Mouse (Mus musculus) midbrain, embryonic 11.5 days (tissue): Measurements from ENCODE around the gene Uck2. TPM values are rescaled to one million over a fixed set of nuclear protein-coding genes. Genes with fewer than 3 reads are reported as not detected.

ENCODE experiments used
- ATAC-seq: fragments of 200-750 bp; cut with Nextera tagmentation; 2 replicates; pipeline ENCODE4 v1.8.0; 2017; ENCODE audit warnings: moderate TSS enrichment, moderate library complexity; ENCODE audit not compliant: low FRiP score
- DNase-seq: peaks from one replicate; pipeline ENCODE4 v3.0.0; 2015; ENCODE audit warnings: low spot score; ENCODE audit errors: missing footprints
- H3K27ac ChIP-seq: fragments of 300-500 bp; sonication (generic); 2 replicates; pipeline ENCODE4 v1.5.1; 2014; ENCODE audit warnings: low read depth, low read length
- H3K27me3 ChIP-seq: fragments of 300-500 bp; sonication (generic); 2 replicates; pipeline ENCODE4 v1.6.1; 2014; ENCODE audit warnings: mild to moderate bottlenecking, low read length, moderate library complexity, mixed read lengths; ENCODE audit not compliant: control insufficient read depth, insufficient read depth
- H3K36me3 ChIP-seq: fragments of 300-500 bp; sonication (generic); 2 replicates; pipeline ENCODE4 v1.6.1; 2014; ENCODE audit warnings: mild to moderate bottlenecking, low read length, moderate library complexity, mixed read lengths; ENCODE audit not compliant: control insufficient read depth, insufficient read depth
- H3K4me1 ChIP-seq: fragments of 300-500 bp; sonication (generic); 2 replicates; pipeline ENCODE4 v1.6.1; 2014; ENCODE audit warnings: low read length; ENCODE audit not compliant: control insufficient read depth, insufficient read depth
- H3K4me2 ChIP-seq: fragments of 300-500 bp; sonication (generic); 2 replicates; pipeline ENCODE4 v1.6.1; 2014; ENCODE audit warnings: mild to moderate bottlenecking, moderate library complexity
- H3K4me3 ChIP-seq: fragments of 300-500 bp; sonication (generic); 2 replicates; pipeline ENCODE4 v1.5.1; 2014; ENCODE audit warnings: low read depth, low read length
- H3K9ac ChIP-seq: fragments of 300-500 bp; sonication (generic); 2 replicates; pipeline ENCODE4 v1.6.1; 2014; ENCODE audit warnings: low read length
- H3K9me3 ChIP-seq: fragments of 300-500 bp; sonication (generic); 2 replicates; pipeline ENCODE4 v1.6.1; 2016; ENCODE audit warnings: low read length; ENCODE audit not compliant: control insufficient read depth
- WGBS: fragments of 180-500 bp; shearing (Covaris S2); extraction: QIAGEN DNeasy Blood & Tissue Kit; methylation state at CpG from one replicate; pipeline ENCODE4 v1.1.7; 2014; 5-methylcytosine and 5-hydroxymethylcytosine counted together
- polyA plus RNA-seq: library from polyadenylated mRNA; unstranded; fragments of >200 nt; fragmentation: Nextera tagmentation; extraction: Ambion mirVana; gene quantifications from 2 replicates; pipeline ENCODE4 v1.2.1, GENCODE M21; 2014

Gene Uck2
- polyA plus RNA-seq, 1 experiment from 2014 or later, result 113 TPM

DNA sequence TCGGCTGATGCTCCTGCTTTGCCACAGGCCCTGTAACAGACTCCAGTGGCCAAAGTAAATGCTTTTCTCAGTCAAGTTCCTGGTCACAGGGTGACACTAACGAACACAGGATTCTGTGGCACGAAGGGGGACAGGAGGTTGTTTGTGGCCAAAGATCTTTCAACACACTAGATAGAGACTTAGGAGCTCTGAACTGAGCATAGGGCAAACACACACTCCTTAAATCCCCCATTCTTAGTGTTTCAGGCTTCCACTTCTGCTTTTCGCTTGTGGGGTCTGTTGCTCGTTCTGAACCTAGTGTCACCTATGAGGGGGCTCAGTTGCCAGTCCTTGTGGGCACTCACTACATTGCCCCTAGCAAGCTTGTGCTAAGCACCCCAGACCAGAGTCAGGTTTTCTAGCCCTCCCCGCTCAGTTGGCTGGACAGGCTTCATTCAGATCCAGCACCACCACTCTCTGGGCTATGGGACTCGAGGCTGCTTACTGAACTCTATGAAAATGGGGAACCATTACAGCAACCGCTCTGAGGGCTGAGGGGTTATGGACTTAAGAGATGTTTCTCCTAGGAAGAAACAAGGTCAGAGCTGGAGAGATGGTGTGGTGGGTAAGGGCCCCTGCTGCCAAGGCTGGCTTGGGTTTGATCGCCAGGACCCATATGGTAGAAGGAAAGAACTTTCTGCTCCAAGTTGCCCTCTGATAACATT is 16.6 kb downstream of the Uck2 start:
- Histone ChIP-seq H3K9ac (no peak overlapping the region), H3K36me3 (no peaks in the 10 kb centered on the region), H3K4me2 (no peak overlapping the region), H3K4me3 (no peak overlapping the region), H3K27ac (no peak overlapping the region), H3K4me1 (peaks cover 32% of the 10 kb centered on the region), H3K27me3 (no peaks in the 10 kb centered on the region), H3K9me3 (no peaks in the 10 kb centered on the region)
- WGBS, result 85% methylated on average over 9 of the region's 9 CpGs
- DNase-seq (no peak), ATAC-seq (no peak)

DNA sequence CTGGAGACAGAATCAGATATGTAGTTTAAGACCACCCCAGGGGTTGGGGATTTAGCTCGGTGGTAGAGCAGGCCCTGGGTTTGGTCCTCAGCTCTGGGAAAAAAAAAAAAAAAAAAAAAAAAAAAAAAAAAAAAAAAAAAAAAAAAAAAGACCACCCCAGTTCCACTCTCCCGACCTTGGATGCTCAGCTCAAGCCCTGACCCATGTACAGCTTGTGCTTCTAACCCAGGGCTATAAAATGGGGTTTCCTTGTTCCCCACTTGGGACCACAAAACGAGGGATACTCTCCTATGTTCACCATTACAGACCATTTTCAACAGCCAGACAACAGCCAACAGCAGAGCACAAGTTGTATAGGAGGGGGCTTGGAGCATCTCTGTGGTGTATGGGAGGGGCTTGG is 18.4 kb downstream of the Uck2 start:
- WGBS, result 62% methylated on average over 3 of the region's 3 CpGs
- Histone ChIP-seq H3K4me3 (no peak overlapping the region), H3K27ac (no peak overlapping the region), H3K4me2 (no peak overlapping the region), H3K9me3 (no peaks in the 10 kb centered on the region), H3K9ac (no peak overlapping the region), H3K36me3 (no peaks in the 10 kb centered on the region), H3K27me3 (no peaks in the 10 kb centered on the region), H3K4me1 (peaks cover 26% of the 10 kb centered on the region)
- no peak for ATAC-seq
- no peak for DNase-seq

GRCm38 (mm10) chr1:167265366-167265765 is 19.8 kb downstream of the Uck2 start:
- Histone ChIP-seq H3K4me2 (no peak overlapping the region), H3K36me3 (no peaks in the 10 kb centered on the region), H3K4me3 (no peak overlapping the region), H3K27ac (no peak overlapping the region), H3K4me1 (peaks cover 13% of the 10 kb centered on the region), H3K9ac (no peak overlapping the region), H3K9me3 (no peaks in the 10 kb centered on the region), H3K27me3 (no peaks in the 10 kb centered on the region)
- ATAC-seq (no peak), DNase-seq (no peak)
- 90% methylated on average over 4 of the region's 4 CpGs for WGBS

- H3K27me3 ChIP-seq, result no peaks in the 10 kb centered on the region
- ATAC-seq (no peak), DNase-seq (no peak)
- no peaks in the 10 kb centered on the region for H3K4me1 ChIP-seq
- no peaks in the 10 kb centered on the region for H3K36me3 ChIP-seq
- no peaks in the 10 kb centered on the region for H3K9me3 ChIP-seq
- no peak overlapping the region for H3K9ac ChIP-seq
- H3K4me3 ChIP-seq, result no peak overlapping the region
- H3K27ac ChIP-seq, result no peak overlapping the region
- 82% methylated on average over 10 of the region's 10 CpGs for WGBS
- no peak overlapping the region for H3K4me2 ChIP-seq
These were observed 22.6 kb downstream of the Uck2 start for GRCm38 (mm10) chr1:167262489-167263041.

DNA sequence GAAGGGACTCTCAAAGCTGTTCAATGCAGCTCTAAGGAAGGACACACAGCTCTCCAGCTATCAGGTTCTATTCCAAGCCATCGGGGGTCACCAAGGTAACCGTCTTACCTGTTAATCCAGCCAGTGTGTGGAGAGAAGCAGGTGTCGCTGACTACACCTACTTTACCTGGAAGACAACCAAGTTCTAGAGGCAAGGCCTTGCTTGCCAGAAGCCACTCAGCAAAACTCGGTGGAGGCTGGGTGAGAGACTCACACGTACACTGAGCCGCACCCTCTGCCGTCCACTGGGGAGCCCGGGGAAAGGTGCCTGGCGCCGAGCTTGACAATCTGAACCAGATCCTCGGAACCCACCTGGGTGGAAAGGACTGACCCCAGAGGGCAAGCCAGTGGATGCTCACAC is 23.4 kb downstream of the Uck2 start:
- no peak overlapping the region for H3K4me3 ChIP-seq
- no peaks in the 10 kb centered on the region for H3K27me3 ChIP-seq
- 92% methylated on average over 11 of the region's 11 CpGs for WGBS
- H3K9ac ChIP-seq, result no peak overlapping the region
- H3K9me3 ChIP-seq, result no peaks in the 10 kb centered on the region
- H3K4me1 ChIP-seq, result no peaks in the 10 kb centered on the region
- no peak overlapping the region for H3K4me2 ChIP-seq
- H3K36me3 ChIP-seq, result no peaks in the 10 kb centered on the region
- H3K27ac ChIP-seq, result no peak overlapping the region
- ATAC-seq, result no peak
- no peak for DNase-seq

DNA sequence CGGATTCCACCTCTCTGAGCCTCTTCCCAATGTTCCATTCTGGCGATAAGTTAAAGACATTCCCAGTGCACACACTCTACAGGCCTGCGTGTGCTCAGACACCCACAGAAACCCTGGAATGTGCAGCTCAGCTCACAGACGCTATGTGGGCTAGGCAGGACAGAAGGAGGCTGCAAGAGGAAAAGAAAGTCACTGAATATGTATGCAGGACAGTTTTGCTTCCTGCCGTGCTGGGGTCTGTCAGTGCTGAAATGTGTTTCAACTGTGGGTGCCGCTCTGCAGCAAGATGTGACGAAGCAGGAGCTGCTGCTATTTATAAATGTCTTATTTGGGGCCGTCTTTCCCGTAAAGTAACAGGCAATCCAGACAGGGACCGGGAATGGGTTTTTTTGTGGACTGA is 25.4 kb downstream of the Uck2 start:
- ATAC-seq (no peak), DNase-seq (no peak)
- Histone ChIP-seq H3K9me3 (no peaks in the 10 kb centered on the region), H3K9ac (no peak overlapping the region), H3K4me3 (no peak overlapping the region), H3K27me3 (no peaks in the 10 kb centered on the region), H3K4me1 (no peaks in the 10 kb centered on the region), H3K4me2 (no peak overlapping the region), H3K27ac (no peak overlapping the region), H3K36me3 (no peaks in the 10 kb centered on the region)
- WGBS, result 70% methylated on average over 10 of the region's 10 CpGs

- ATAC-seq (no peak), DNase-seq (no peak)
- Histone ChIP-seq H3K36me3 (no peaks in the 10 kb centered on the region), H3K27me3 (no peaks in the 10 kb centered on the region), H3K9me3 (no peaks in the 10 kb centered on the region), H3K4me2 (no peak overlapping the region), H3K9ac (no peak overlapping the region), H3K4me3 (no peak overlapping the region), H3K27ac (no peak overlapping the region), H3K4me1 (no peaks in the 10 kb centered on the region)
- 80% methylated on average over 15 of the region's 15 CpGs for WGBS
These were observed 28.3 kb downstream of the Uck2 start for GRCm38 (mm10) chr1:167256724-167257302.

DNA sequence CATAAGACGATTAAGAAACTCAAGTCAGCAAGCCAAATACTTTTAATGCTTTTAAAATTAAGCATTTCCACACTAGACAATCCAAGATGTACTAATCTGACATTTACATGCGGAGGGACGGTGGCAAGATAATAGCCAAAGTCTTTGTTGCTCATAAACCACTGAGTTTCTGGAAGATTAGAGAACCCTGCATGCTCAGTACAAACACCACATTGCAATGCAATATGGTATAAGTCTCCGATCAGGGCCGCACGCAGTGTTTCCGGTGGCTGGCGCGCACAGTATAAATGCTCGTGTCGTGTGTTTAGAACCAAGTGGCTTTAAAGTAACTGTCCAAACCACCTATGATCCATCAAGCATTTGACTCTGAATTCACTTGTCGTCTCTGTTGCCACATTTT is 31.5 kb downstream of the Uck2 start:
- Histone ChIP-seq H3K27ac (no peak overlapping the region), H3K4me3 (no peak overlapping the region), H3K4me1 (peaks cover 4% of the 10 kb centered on the region; the same call in 1 of the 2 replicates), H3K9me3 (no peaks in the 10 kb centered on the region), H3K9ac (no peak overlapping the region), H3K27me3 (no peaks in the 10 kb centered on the region), H3K36me3 (no peaks in the 10 kb centered on the region), H3K4me2 (no peak overlapping the region)
- WGBS, result 92% methylated on average over 12 of the region's 12 CpGs
- no peak for ATAC-seq
- no peak for DNase-seq

GRCm38 (mm10) chr1:167249881-167250280 is 35.2 kb downstream of the Uck2 start:
- Histone ChIP-seq H3K4me2 (no peak overlapping the region), H3K27me3 (no peaks in the 10 kb centered on the region), H3K27ac (no peak overlapping the region), H3K9me3 (no peaks in the 10 kb centered on the region), H3K36me3 (no peaks in the 10 kb centered on the region), H3K4me3 (no peak overlapping the region), H3K9ac (no peak overlapping the region), H3K4me1 (peaks cover 8% of the 10 kb centered on the region)
- DNase-seq (no peak), ATAC-seq (no peak)
- WGBS, result 94% methylated on average over 8 of the region's 8 CpGs
